Mouse (Mus musculus): ENCODE measurements around the gene Nacc1. TPM values are rescaled to one million over a fixed set of nuclear protein-coding genes. Genes with fewer than 3 reads are reported as not detected.

Gene Nacc1
- polyA plus RNA-seq, 1 experiment = 81.5 TPM

DNA sequence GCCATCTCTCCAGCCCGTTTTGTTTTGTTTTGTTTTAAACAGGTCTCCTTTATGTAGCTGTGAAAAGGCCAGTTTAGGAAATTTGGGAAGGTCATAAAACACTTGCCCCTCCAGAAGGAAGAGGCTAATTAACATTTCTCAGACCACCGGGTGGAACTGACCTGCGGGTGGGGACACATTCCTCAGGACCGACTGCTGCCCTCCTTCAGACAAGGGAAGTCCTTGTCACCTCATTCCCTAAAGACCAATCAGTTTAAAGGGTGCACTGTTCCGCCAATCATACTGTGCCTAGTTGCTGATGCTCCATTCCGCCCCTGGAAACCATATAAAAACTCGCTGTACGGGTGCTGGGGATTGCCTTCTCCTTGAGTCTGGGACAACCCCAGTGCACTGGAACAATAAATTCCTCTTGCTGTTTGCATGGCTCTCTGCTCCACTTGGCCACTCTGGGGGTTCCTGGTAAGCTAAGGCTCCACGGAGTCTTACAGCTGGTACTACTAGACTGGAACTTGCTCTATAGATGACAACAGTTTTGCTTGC is 34.5 kb downstream of the Nacc1 start:
- Histone ChIP-seq H3K36me3 (ENCODE audit: control insufficient read depth, insufficient read depth) (no peaks in the 10 kb centered on the region), H3ac (ENCODE audit: control insufficient read depth, insufficient read length, low read depth) (no peak overlapping the region), H3K79me3 (ENCODE audit: low read depth) (no peaks in the 10 kb centered on the region), H3K4me3 (ENCODE audit: insufficient read depth, poor library complexity, severe bottlenecking) (no peak overlapping the region), H3K27me3 (ENCODE audit: control insufficient read depth, insufficient read depth, insufficient read length) (no peaks in the 10 kb centered on the region), H3K79me2 (ENCODE audit: control insufficient read depth, insufficient read depth) (no peaks in the 10 kb centered on the region)
- no peak for TF ChIP-seq CEBPB (IDR thresholded peaks at IDR 0.05; ENCODE audit: low read depth)
- no peak for TF ChIP-seq USF1 (IDR thresholded peaks at IDR 0.05; ENCODE audit: low read depth)

DNA sequence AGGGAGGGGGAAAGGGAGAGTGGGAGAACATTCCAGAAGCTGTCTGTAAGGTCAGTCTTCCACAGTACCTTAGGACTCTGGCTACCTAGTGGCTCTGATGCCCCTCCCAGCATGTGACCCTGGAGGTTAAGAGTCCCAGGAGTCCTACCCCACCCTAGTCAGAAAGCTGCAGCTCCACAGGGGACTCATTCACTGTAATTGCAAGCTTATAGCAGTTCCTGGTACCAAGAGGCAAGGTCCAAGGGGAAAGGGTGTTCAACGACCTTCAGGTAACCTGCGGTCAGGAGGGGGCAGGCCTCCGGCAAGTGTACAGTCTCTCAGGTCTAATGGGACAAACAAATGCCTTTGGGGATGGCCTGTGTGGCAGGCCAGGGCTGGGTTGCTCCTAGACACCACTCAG is 37.4 kb downstream of the Nacc1 start:
- Histone ChIP-seq H3ac (ENCODE audit: control insufficient read depth, insufficient read length, low read depth) (no peak overlapping the region), H3K4me3 (ENCODE audit: insufficient read depth, poor library complexity, severe bottlenecking) (no peak overlapping the region), H3K27me3 (ENCODE audit: control insufficient read depth, insufficient read depth, insufficient read length) (no peaks in the 10 kb centered on the region), H3K79me3 (ENCODE audit: low read depth) (no peaks in the 10 kb centered on the region), H3K79me2 (ENCODE audit: control insufficient read depth, insufficient read depth) (no peaks in the 10 kb centered on the region), H3K36me3 (ENCODE audit: control insufficient read depth, insufficient read depth) (no peaks in the 10 kb centered on the region)
- TF ChIP-seq FOSL1 (IDR thresholded peaks at IDR 0.05; ENCODE audit: insufficient read depth, low read length, poor library complexity, severe bottlenecking) (no peak), MAX (IDR thresholded peaks at IDR 0.05) (no peak), USF1 (IDR thresholded peaks at IDR 0.05; ENCODE audit: low read depth) (no peak), MYOG (IDR thresholded peaks at IDR 0.05; ENCODE audit: control insufficient read depth, extremely low read depth, insufficient read length) (no peak), CEBPB (IDR thresholded peaks at IDR 0.05; ENCODE audit: low read depth) (no peak), MYOD1 (IDR thresholded peaks at IDR 0.05; ENCODE audit: control insufficient read depth, insufficient read length, low read depth) (no peak), CTCF (IDR thresholded peaks at IDR 0.05; ENCODE audit: control insufficient read depth, insufficient read depth, insufficient read length) (no peak)

DNA sequence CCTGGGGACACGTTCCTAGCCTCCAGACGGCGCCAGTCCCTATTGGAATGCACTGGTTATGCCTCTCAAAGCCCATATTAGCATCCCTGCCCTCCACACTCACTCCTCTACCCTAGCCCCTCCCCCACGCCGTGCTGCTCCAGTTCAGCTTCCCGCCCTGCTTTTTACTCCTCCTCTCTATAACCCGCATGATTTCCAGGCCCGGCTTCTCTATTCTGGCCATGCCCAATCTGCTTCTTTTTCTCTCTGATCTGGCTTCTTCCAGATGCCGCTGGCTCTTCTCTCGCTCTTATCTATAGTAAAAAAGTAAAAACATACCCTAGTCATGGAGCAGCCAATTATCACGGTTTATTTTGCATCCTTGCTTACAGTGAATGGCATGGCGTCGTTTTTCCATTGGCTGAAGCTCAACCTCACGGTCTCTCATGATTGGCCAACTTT is 40.2 kb downstream of the Nacc1 start:
- TF ChIP-seq FOSL1 (IDR thresholded peaks at IDR 0.05; ENCODE audit: insufficient read depth, low read length, poor library complexity, severe bottlenecking) (no peak), MAX (IDR thresholded peaks at IDR 0.05) (no peak), USF1 (IDR thresholded peaks at IDR 0.05; ENCODE audit: low read depth) (no peak), CEBPB (IDR thresholded peaks at IDR 0.05; ENCODE audit: low read depth) (no peak), CTCF (IDR thresholded peaks at IDR 0.05; ENCODE audit: control insufficient read depth, insufficient read depth, insufficient read length) (no peak), MYOD1 (IDR thresholded peaks at IDR 0.05; ENCODE audit: control insufficient read depth, insufficient read length, low read depth) (no peak), MYOG (IDR thresholded peaks at IDR 0.05; ENCODE audit: control insufficient read depth, extremely low read depth, insufficient read length) (no peak)
- H3K36me3 ChIP-seq (ENCODE audit: control insufficient read depth, insufficient read depth) = no peaks in the 10 kb centered on the region
- H3K4me3 ChIP-seq (ENCODE audit: insufficient read depth, poor library complexity, severe bottlenecking) = no peak overlapping the region

DNA sequence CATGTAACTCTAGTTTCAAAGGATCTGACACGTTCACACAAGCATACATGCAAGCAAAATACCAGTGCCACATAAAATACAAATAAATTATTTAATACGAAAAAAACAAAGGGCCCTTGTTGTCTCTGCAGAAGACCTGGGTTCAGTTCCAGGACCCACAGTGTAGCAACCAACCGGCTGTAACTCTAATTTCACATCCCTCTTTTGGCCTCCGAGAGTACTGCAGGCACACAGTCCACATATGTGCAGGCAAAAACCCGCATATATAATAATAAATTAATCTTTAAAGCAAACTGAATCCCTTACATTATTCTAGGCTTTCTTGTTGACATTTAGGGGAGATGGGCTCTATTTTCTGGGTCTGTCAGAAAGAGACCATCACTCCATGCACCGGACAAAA is 40.9 kb downstream of the Nacc1 start:
- no peak overlapping the region for H3K4me3 ChIP-seq (ENCODE audit: insufficient read depth, poor library complexity, severe bottlenecking)

More for the DNA sequence above, 40.2 kb downstream of the Nacc1 start:
- Histone ChIP-seq H3K79me2 (ENCODE audit: control insufficient read depth, insufficient read depth) (no peaks in the 10 kb centered on the region), H3K79me3 (ENCODE audit: low read depth) (no peaks in the 10 kb centered on the region), H3K27me3 (ENCODE audit: control insufficient read depth, insufficient read depth, insufficient read length) (no peaks in the 10 kb centered on the region), H3ac (ENCODE audit: control insufficient read depth, insufficient read length, low read depth) (no peak overlapping the region)

DNA sequence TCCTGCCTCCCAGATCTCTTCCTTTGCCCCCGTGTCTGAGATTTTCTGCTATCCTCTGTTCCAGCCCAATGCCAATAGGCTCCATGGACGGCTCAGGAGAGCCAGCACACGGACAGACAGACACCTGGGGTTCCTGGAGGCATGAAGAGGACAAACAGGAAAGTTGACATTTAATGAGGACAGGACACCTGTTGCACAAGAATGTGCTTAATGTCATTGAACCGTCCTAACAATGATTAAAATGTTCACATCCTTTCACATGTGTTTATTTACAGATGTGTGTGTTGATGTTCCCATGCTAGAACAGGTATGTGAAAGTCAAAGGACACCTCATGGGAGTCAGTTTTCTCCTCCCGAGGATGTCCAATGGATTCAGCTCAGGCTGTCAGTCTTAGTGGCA is 44.6 kb downstream of the Nacc1 start:
- Histone ChIP-seq H3K4me3 (ENCODE audit: insufficient read depth, poor library complexity, severe bottlenecking) (no peak overlapping the region), H3K27me3 (ENCODE audit: control insufficient read depth, insufficient read depth, insufficient read length) (no peaks in the 10 kb centered on the region), H3K79me3 (ENCODE audit: low read depth) (no peaks in the 10 kb centered on the region), H3ac (ENCODE audit: control insufficient read depth, insufficient read length, low read depth) (no peak overlapping the region), H3K36me3 (ENCODE audit: control insufficient read depth, insufficient read depth) (no peaks in the 10 kb centered on the region), H3K79me2 (ENCODE audit: control insufficient read depth, insufficient read depth) (no peaks in the 10 kb centered on the region)
- TF ChIP-seq MYOG (IDR thresholded peaks at IDR 0.05; ENCODE audit: control insufficient read depth, extremely low read depth, insufficient read length) (no peak), FOSL1 (IDR thresholded peaks at IDR 0.05; ENCODE audit: insufficient read depth, low read length, poor library complexity, severe bottlenecking) (no peak), MAX (IDR thresholded peaks at IDR 0.05) (no peak), CTCF (IDR thresholded peaks at IDR 0.05; ENCODE audit: control insufficient read depth, insufficient read depth, insufficient read length) (no peak), CEBPB (IDR thresholded peaks at IDR 0.05; ENCODE audit: low read depth) (no peak), MYOD1 (IDR thresholded peaks at IDR 0.05; ENCODE audit: control insufficient read depth, insufficient read length, low read depth) (no peak), USF1 (IDR thresholded peaks at IDR 0.05; ENCODE audit: low read depth) (no peak)

More for the DNA sequence above, 40.9 kb downstream of the Nacc1 start:
- no peaks in the 10 kb centered on the region for H3K36me3 ChIP-seq (ENCODE audit: control insufficient read depth, insufficient read depth)
- H3K27me3 ChIP-seq (ENCODE audit: control insufficient read depth, insufficient read depth, insufficient read length) = no peaks in the 10 kb centered on the region
- no peaks in the 10 kb centered on the region for H3K79me2 ChIP-seq (ENCODE audit: control insufficient read depth, insufficient read depth)
- H3ac ChIP-seq (ENCODE audit: control insufficient read depth, insufficient read length, low read depth) = no peak overlapping the region
- no peaks in the 10 kb centered on the region for H3K79me3 ChIP-seq (ENCODE audit: low read depth)
- TF ChIP-seq CEBPB (IDR thresholded peaks at IDR 0.05; ENCODE audit: low read depth) (no peak), MYOG (IDR thresholded peaks at IDR 0.05; ENCODE audit: control insufficient read depth, extremely low read depth, insufficient read length) (no peak), MAX (IDR thresholded peaks at IDR 0.05) (no peak), CTCF (IDR thresholded peaks at IDR 0.05; ENCODE audit: control insufficient read depth, insufficient read depth, insufficient read length) (no peak), FOSL1 (IDR thresholded peaks at IDR 0.05; ENCODE audit: insufficient read depth, low read length, poor library complexity, severe bottlenecking) (no peak), MYOD1 (IDR thresholded peaks at IDR 0.05; ENCODE audit: control insufficient read depth, insufficient read length, low read depth) (no peak), USF1 (IDR thresholded peaks at IDR 0.05; ENCODE audit: low read depth) (no peak)
